Mouse (Mus musculus) megakaryocyte, adult 5-6 weeks (primary cell): ENCODE measurements around the gene Cacng3. TPM values are rescaled to one million over a fixed set of nuclear protein-coding genes. Genes with fewer than 3 reads are reported as not detected.

Experiments used
- ATAC-seq: 2 replicates; pipeline ENCODE4 v1.8.0; 2016; ENCODE audit warnings: mild to moderate bottlenecking, inconsistent platforms; ENCODE audit not compliant: poor library complexity, severe bottlenecking
- total RNA-seq, 2 experiments: library from RNA; stranded (forward) in 1 of 2; stranded (reverse) in 1 of 2; fragments of 153-499, 151-499 nt in 1 of 2; fragments of 221-1000, 200-1000 nt in 1 of 2; gene quantifications; 2 replicates each; pipeline versions ENCODE4 v1.2.3 to v1.2.4; 2015 to 2017

Gene Cacng3
- total RNA-seq (2015) (not detected in 2 replicates), total RNA-seq (2017) (not detected in 2 replicates)

- no peak for ATAC-seq
These were observed at the start of gene Cacng3 for GRCm38 (mm10) chr7:122670442-122670872. Gene Cacng3, plus strand, starts transcription at chr7:122670492.

GRCm38 (mm10) chr7:122622125-122622774 is 48.0 kb upstream of the Cacng3 start:
- no peak for ATAC-seq

GRCm38 (mm10) chr7:122623753-122624152 is 46.5 kb upstream of the Cacng3 start:
- ATAC-seq = no peak

- no peak for ATAC-seq
These were observed 42.2 kb upstream of the Cacng3 start for GRCm38 (mm10) chr7:122628050-122628449.

- no peak for ATAC-seq
These were observed 39.9 kb upstream of the Cacng3 start for GRCm38 (mm10) chr7:122630386-122630785.

GRCm38 (mm10) chr7:122631151-122631550 is 39.1 kb upstream of the Cacng3 start:
- ATAC-seq = no peak

- ATAC-seq = no peak
These were observed 37.3 kb upstream of the Cacng3 start for GRCm38 (mm10) chr7:122632946-122633345.

- ATAC-seq = no peak
These were observed 36.8 kb upstream of the Cacng3 start for GRCm38 (mm10) chr7:122633463-122633862.

- ATAC-seq = no peak
These were observed 26.6 kb upstream of the Cacng3 start for GRCm38 (mm10) chr7:122643676-122644075.

GRCm38 (mm10) chr7:122649306-122649705 is 21.0 kb upstream of the Cacng3 start:
- no peak for ATAC-seq

GRCm38 (mm10) chr7:122652523-122652922 is 17.8 kb upstream of the Cacng3 start:
- ATAC-seq = no peak

- no peak for ATAC-seq
These were observed 13.6 kb upstream of the Cacng3 start for GRCm38 (mm10) chr7:122656671-122657070.

- ATAC-seq = no peak
These were observed 12.7 kb upstream of the Cacng3 start for GRCm38 (mm10) chr7:122657423-122658126.

GRCm38 (mm10) chr7:122665311-122666049 is 4.8 kb upstream of the Cacng3 start:
- no peak for ATAC-seq

GRCm38 (mm10) chr7:122667903-122668302 is 2.4 kb upstream of the Cacng3 start:
- ATAC-seq = no peak

GRCm38 (mm10) chr7:122670873-122671641 is 765 bp downstream of the Cacng3 start:
- peak; percentile 77 for ATAC-seq

GRCm38 (mm10) chr7:122672981-122673380 is 2.7 kb downstream of the Cacng3 start:
- no peak for ATAC-seq

GRCm38 (mm10) chr7:122675207-122675606 is 4.9 kb downstream of the Cacng3 start:
- ATAC-seq = no peak

GRCm38 (mm10) chr7:122701751-122702150 is 31.5 kb downstream of the Cacng3 start:
- ATAC-seq = no peak

- ATAC-seq = no peak
These were observed 32.2 kb downstream of the Cacng3 start for GRCm38 (mm10) chr7:122702443-122702842.

GRCm38 (mm10) chr7:122706736-122707135 is 36.4 kb downstream of the Cacng3 start:
- ATAC-seq = no peak
